Mouse (Mus musculus) adrenal gland, adult 8-10 months (tissue): Measurements from ENCODE around the gene Sc5d. TPM values are rescaled to one million over a fixed set of nuclear protein-coding genes. Genes with fewer than 3 reads are reported as not detected.

Source experiments
- DNase-seq: peaks from one replicate; pipeline ENCODE4 v3.0.0; 2022
- total RNA-seq, 4 experiments: library from RNA; stranded (reverse); gene quantifications; 2 replicates each; pipeline ENCODE4 v1.2.4; 2022

Sc5d gene
- total RNA-seq, 4 experiments from 2014 or later = 66.2 to 126 (median 84.4) TPM

- DNase-seq = no peak
These were observed 3.6 kb downstream of the Sc5d start for GRCm38 (mm10) chr9:42260481-42260880.

GRCm38 (mm10) chr9:42249112-42249511, 14.9 kb downstream of the Sc5d start:
- no peak for DNase-seq

GRCm38 (mm10) chr9:42246688-42247087, 17.4 kb downstream of the Sc5d start:
- DNase-seq = no peak

GRCm38 (mm10) chr9:42244173-42244572, 19.9 kb downstream of the Sc5d start:
- DNase-seq = no peak

- DNase-seq = no peak
These were observed 23.0 kb downstream of the Sc5d start for GRCm38 (mm10) chr9:42241021-42241420.

GRCm38 (mm10) chr9:42240583-42240992, 23.5 kb downstream of the Sc5d start:
- peak; percentile 26 for DNase-seq

- DNase-seq = no peak
These were observed 25.2 kb downstream of the Sc5d start for GRCm38 (mm10) chr9:42238827-42239226.

GRCm38 (mm10) chr9:42231116-42231515, 32.9 kb downstream of the Sc5d start:
- no peak for DNase-seq

- DNase-seq = no peak
These were observed 33.7 kb downstream of the Sc5d start for GRCm38 (mm10) chr9:42230333-42230732.

GRCm38 (mm10) chr9:42229465-42230110, 34.5 kb downstream of the Sc5d start:
- no peak for DNase-seq

- DNase-seq = no peak
These were observed 36.3 kb downstream of the Sc5d start for GRCm38 (mm10) chr9:42227804-42228203.

GRCm38 (mm10) chr9:42219001-42219660, 44.9 kb downstream of the Sc5d start:
- DNase-seq = no peak

GRCm38 (mm10) chr9:42217685-42218084, 46.4 kb downstream of the Sc5d start:
- peak; percentile 64 for DNase-seq

- DNase-seq = no peak
These were observed 49.9 kb downstream of the Sc5d start for GRCm38 (mm10) chr9:42214116-42214515.

GRCm38 (mm10) chr9:42213142-42213541, 50.9 kb downstream of the Sc5d start:
- DNase-seq = no peak

- DNase-seq = peak; percentile 22
These were observed 54.4 kb downstream of the Sc5d start for GRCm38 (mm10) chr9:42209666-42210065.

- no peak for DNase-seq
These were observed 55.6 kb downstream of the Sc5d start for GRCm38 (mm10) chr9:42208463-42208862.

GRCm38 (mm10) chr9:42206750-42207149, 57.3 kb downstream of the Sc5d start:
- DNase-seq = no peak

- no peak for DNase-seq
These were observed 61.8 kb downstream of the Sc5d start for GRCm38 (mm10) chr9:42202271-42202670.

Other genes with a start within 250 kb of the Sc5d start
- 10 to 100 TPM; 14.1 to 41.2 (median 31.8) TPM for gene Sorl1, start 140.0 kb downstream of the Sc5d start, total RNA-seq
- gene Tecta, start 135.7 kb upstream of the Sc5d start, total RNA-seq = under 1 TPM; 0.23 to 0.71 (median 0.41) TPM
- 10 to 100 TPM; 62.7 to 75.1 (median 65.4) TPM for gene Tbcel, start 243.6 kb upstream of the Sc5d start, total RNA-seq